Mouse (Mus musculus) embryonic facial prominence, embryonic 13.5 days (tissue): Measurements from ENCODE around the gene S100a6. TPM values are rescaled to one million over a fixed set of nuclear protein-coding genes. Genes with fewer than 3 reads are reported as not detected.

Source experiments
- ATAC-seq: fragments of 200-750 bp; cut with Nextera tagmentation; 2 replicates; pipeline ENCODE4 v1.8.0; 2017; ENCODE audit warnings: low read depth; ENCODE audit not compliant: insufficient number of reproducible peaks, insufficient read depth, low FRiP score, low TSS enrichment
- H3K27ac ChIP-seq: fragments of 300-500 bp; sonication (generic); 2 replicates; pipeline ENCODE4 v1.5.1; 2015; ENCODE audit warnings: moderate library complexity, mild to moderate bottlenecking, inconsistent platforms
- H3K27me3 ChIP-seq: fragments of 300-500 bp; sonication (generic); 2 replicates; pipeline ENCODE4 v1.6.1; 2015; ENCODE audit warnings: mild to moderate bottlenecking, inconsistent platforms
- H3K36me3 ChIP-seq: fragments of 300-500 bp; sonication (generic); 2 replicates; pipeline ENCODE4 v1.6.1; 2015; ENCODE audit warnings: mild to moderate bottlenecking, inconsistent platforms
- H3K4me1 ChIP-seq: fragments of 300-500 bp; sonication (generic); 2 replicates; pipeline ENCODE4 v1.6.1; 2015; ENCODE audit warnings: inconsistent platforms
- H3K4me2 ChIP-seq: fragments of 300-500 bp; sonication (generic); 2 replicates; pipeline ENCODE4 v1.6.1; 2015; ENCODE audit warnings: moderate library complexity, mild to moderate bottlenecking, inconsistent platforms
- H3K4me3 ChIP-seq: fragments of 300-500 bp; sonication (generic); 2 replicates; pipeline ENCODE4 v1.5.1; 2015; ENCODE audit warnings: mild to moderate bottlenecking, inconsistent platforms
- H3K9ac ChIP-seq: fragments of 300-500 bp; sonication (generic); 2 replicates; pipeline ENCODE4 v1.6.1; 2015; ENCODE audit warnings: mild to moderate bottlenecking, inconsistent platforms
- H3K9me3 ChIP-seq: fragments of 300-500 bp; sonication (generic); 2 replicates; pipeline ENCODE4 v1.6.1; 2016; ENCODE audit warnings: inconsistent platforms
- WGBS: fragments of 180-500 bp; shearing (Covaris S2); methylation state at CpG from one replicate; pipeline ENCODE4 v1.1.7; 2015; ENCODE audit warnings: mixed read lengths; 5-methylcytosine and 5-hydroxymethylcytosine counted together
- polyA plus RNA-seq: library from polyadenylated mRNA; unstranded; fragments of >200 nt; fragmentation: Nextera tagmentation; extraction: Ambion mirVana; gene quantifications from 2 replicates; pipeline ENCODE4 v1.2.1, GENCODE M21; 2015

S100a6 gene
- polyA plus RNA-seq, 1 experiment from 2014 or later = 97.9 TPM

DNA sequence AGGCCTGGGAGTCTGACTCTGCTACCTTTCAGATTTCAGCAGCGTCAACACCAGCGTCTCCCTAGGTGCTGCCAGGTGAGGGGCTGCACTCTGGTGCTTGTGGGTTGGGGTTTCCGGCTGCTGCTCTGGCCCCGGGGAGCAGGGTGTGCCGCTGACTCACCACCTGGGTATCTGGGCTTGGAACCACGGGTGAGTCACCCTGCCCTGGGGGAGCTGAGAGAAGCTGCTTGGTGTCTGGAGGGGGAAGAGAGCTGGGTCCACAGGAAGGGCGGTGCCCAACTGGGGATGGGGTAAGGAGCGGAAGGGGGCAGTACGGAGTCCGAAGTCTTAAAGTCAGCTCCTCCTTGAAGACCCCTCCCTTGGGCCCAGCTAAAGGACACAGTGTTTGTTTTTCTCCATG lies 25.8 kb upstream of the S100a6 start:
- H3K4me2 ChIP-seq = no peak overlapping the region
- H3K4me3 ChIP-seq = no peak overlapping the region
- peak; percentile 70; the same call in 1 of the 2 replicates for ATAC-seq
- no peaks in the 10 kb centered on the region for H3K9me3 ChIP-seq
- 0 out of 2 replicates have a peak overlapping the region, but pooled peaks have one; percentile 36 for H3K9ac ChIP-seq
- H3K4me1 ChIP-seq = peaks cover 27% of the 10 kb centered on the region; the same call in 1 of the 2 replicates
- H3K27me3 ChIP-seq = no peaks in the 10 kb centered on the region
- 61% methylated on average over 10 of the region's 10 CpGs for WGBS
- H3K36me3 ChIP-seq = no peaks in the 10 kb centered on the region
- H3K27ac ChIP-seq = peak overlapping the region; percentile 69

DNA sequence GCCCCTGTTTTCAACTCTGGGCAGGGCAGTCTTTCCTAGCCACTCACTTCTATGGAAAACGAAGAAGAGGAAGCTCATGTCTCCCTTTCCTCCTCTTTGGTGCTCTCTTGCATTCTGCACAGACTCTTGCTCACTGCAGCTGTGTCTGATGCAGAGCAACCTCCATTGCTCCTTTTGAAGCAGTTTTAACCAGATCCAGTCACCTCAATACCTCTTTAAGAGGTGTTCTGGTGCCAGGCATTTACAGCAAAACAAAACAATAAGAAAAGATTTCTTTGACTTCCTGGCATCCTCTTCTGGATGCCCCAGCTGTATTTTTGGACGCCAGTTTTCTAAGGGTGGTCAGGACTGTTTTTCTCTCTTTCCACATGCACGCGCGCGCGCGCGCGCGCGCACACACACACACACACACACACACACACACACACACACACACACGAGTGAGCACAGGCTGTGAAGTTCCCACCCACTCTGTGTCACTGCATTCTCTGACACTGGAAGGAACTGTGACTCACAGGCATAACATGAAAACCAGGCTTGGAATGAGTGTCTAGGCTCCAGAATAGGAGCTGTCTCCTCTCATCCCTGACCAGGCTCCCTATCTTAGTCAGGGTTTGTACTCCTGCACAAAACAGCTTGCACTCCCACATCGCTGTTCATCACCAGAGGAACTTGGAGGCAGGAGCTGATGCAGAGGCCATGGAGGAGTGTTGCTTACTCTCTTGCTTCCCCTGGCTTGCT lies 25.2 kb upstream of the S100a6 start:
- peak overlapping the region; percentile 69; the same call in 1 of the 2 replicates for H3K27ac ChIP-seq
- no peaks in the 10 kb centered on the region for H3K27me3 ChIP-seq
- no peak overlapping the region for H3K4me2 ChIP-seq
- H3K4me3 ChIP-seq = no peak overlapping the region
- no peaks in the 10 kb centered on the region for H3K36me3 ChIP-seq
- ATAC-seq = no peak
- 82% methylated on average over 14 of the region's 14 CpGs for WGBS
- H3K4me1 ChIP-seq = peaks cover 27% of the 10 kb centered on the region; the same call in 1 of the 2 replicates
- H3K9me3 ChIP-seq = no peaks in the 10 kb centered on the region
- H3K9ac ChIP-seq = no peak overlapping the region

DNA sequence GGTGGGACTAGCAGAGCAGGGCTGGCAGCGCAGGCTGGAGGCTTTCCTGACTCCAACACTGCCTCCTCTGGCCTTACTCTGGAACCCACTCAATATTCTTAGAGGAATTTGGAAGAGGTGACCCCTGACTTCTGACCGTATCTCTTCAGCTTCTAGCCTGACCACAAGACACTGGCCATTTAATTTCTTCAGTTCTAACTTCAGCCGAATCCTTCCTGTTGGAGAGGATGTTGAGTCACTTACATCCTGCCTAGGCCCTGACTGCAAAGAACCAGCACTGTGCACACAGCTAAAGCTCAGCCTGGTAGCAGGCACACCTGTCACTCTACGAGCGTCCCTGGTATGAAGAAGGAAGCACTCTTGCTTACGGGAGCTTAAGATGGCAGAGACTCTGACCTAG lies 23.3 kb upstream of the S100a6 start:
- Histone ChIP-seq H3K36me3 (no peaks in the 10 kb centered on the region), H3K27ac (peak overlapping the region; percentile 22; the same call in 1 of the 2 replicates), H3K4me1 (peaks cover 22% of the 10 kb centered on the region; the same call in 1 of the 2 replicates), H3K9me3 (no peaks in the 10 kb centered on the region), H3K9ac (no peak overlapping the region), H3K27me3 (no peaks in the 10 kb centered on the region), H3K4me3 (no peak overlapping the region), H3K4me2 (no peak overlapping the region)
- WGBS = 80% methylated on average over 6 of the region's 6 CpGs
- ATAC-seq = no peak

DNA sequence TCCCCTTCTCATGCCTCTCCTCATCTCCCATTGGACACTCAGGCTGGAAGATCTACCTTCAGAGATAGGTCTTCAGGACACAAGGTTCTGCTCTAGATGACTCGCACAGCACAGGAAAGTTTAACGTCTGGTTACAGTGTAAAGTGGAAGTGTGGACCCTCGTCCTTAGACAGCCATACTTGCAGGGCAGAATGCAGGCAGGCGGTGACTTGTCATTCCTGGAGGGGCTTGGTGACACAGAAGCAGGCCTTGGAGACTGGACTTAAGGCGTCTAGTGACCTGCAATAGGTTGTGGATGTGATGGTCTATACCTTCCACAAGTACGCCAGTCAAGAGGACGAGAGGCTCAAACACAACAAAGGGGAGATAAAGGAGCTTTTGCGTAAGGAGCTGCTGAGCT lies 22.7 kb upstream of the S100a6 start, which contains the start of gene S100a2:
S100a2 (plus strand) TSS at position 301 of the 400 bp plus-strand sequence.
- 80% methylated on average over 8 of the region's 8 CpGs for WGBS

DNA sequence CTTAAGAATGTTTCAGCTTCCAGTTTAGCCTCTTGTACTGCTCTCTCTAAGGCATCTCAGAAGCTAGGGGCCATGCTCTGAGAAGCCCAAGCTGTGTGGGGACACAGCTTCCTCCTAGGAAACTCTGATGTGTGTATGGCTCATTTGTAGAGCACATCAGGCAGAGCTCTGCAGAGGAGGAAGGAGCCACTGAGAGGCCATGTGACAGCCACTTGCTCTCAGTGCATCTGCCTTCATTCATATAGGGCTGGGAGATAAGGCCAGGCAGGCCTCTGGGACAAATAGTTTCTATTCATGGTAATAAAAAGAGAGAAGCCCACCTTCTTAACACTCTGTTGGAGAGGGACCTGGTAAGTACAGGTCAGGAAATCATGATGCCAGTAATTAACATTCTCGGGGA lies 18.2 kb upstream of the S100a6 start:
- H3K9ac ChIP-seq = no peak overlapping the region
- H3K9me3 ChIP-seq = no peaks in the 10 kb centered on the region
- H3K4me3 ChIP-seq = no peak overlapping the region
- no peak for ATAC-seq
- no peaks in the 10 kb centered on the region for H3K27me3 ChIP-seq
- 50% methylated on average over 1 of the region's 1 CpGs for WGBS
- no peaks in the 10 kb centered on the region for H3K36me3 ChIP-seq
- no peak overlapping the region for H3K27ac ChIP-seq
- peaks cover 6% of the 10 kb centered on the region; the same call in 1 of the 2 replicates for H3K4me1 ChIP-seq
- H3K4me2 ChIP-seq = no peak overlapping the region

More for the DNA sequence above, 22.7 kb upstream of the S100a6 start, which contains the start of gene S100a2:
- Histone ChIP-seq H3K4me3 (no peak within 1 kb of the TSS), H3K4me2 (no peak within 1 kb of the TSS), H3K36me3 (no peaks in the 10 kb centered on the region), H3K4me1 (peaks cover 22% of the 10 kb centered on the region; the same call in 1 of the 2 replicates), H3K9ac (no peak within 1 kb of the TSS), H3K27me3 (no peaks in the 10 kb centered on the region), H3K9me3 (no peaks in the 10 kb centered on the region), H3K27ac (peak within 1 kb of the TSS; percentile 22; the same call in 1 of the 2 replicates)
- no peak for ATAC-seq

DNA sequence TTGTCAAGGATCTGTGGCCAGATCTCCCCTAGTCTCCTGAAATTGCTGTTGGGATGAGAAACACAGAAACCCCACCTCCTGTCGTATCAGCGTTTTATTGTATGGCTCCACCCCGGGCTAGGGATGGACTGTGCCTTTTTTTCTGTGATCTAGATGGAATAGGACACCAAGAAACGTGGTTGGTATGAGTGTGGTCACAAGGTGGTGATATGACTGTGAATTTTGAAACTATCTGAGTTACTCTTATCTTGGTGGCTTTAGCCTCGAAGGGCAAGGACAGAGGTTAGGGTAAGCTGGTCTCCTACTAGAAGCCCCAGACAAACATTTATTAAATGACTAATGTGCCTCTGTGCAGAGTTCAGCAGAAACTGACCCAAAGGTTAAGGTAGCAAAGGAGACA lies 17.1 kb upstream of the S100a6 start:
- H3K27ac ChIP-seq = no peak overlapping the region
- WGBS = 81% methylated on average over 5 of the region's 5 CpGs
- H3K4me1 ChIP-seq = peaks cover 14% of the 10 kb centered on the region; the same call in 1 of the 2 replicates
- no peak overlapping the region for H3K4me3 ChIP-seq
- H3K9ac ChIP-seq = no peak overlapping the region
- no peaks in the 10 kb centered on the region for H3K9me3 ChIP-seq
- no peaks in the 10 kb centered on the region for H3K27me3 ChIP-seq
- no peak for ATAC-seq
- H3K36me3 ChIP-seq = no peaks in the 10 kb centered on the region
- no peak overlapping the region for H3K4me2 ChIP-seq

DNA sequence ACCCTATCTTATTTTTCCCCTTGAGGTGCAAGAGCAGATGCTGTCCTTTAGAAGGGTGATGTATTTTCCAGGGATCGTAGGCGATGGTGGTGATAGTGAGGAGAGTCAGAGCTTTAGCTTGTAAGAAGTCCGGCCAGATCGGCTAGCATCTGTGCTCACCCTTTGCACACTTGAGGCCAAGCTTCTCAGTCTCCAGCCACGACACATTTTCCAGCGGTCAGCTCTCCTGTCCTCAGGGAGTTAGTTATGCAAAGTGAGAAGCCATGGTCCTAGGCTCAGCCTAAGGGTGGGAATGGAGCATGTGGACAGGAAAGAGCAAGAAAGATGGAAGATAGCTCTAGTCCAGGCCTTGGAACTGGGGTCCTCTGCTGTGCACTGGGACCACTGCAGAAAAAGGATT lies 15.9 kb upstream of the S100a6 start:
- WGBS = 84% methylated on average over 6 of the region's 6 CpGs
- no peaks in the 10 kb centered on the region for H3K27me3 ChIP-seq
- H3K4me3 ChIP-seq = no peak overlapping the region
- no peak overlapping the region for H3K9ac ChIP-seq
- H3K36me3 ChIP-seq = no peaks in the 10 kb centered on the region
- no peak for ATAC-seq
- H3K27ac ChIP-seq = no peak overlapping the region
- no peak overlapping the region for H3K4me2 ChIP-seq
- H3K9me3 ChIP-seq = no peaks in the 10 kb centered on the region
- H3K4me1 ChIP-seq = peaks cover 18% of the 10 kb centered on the region; the same call in 1 of the 2 replicates

DNA sequence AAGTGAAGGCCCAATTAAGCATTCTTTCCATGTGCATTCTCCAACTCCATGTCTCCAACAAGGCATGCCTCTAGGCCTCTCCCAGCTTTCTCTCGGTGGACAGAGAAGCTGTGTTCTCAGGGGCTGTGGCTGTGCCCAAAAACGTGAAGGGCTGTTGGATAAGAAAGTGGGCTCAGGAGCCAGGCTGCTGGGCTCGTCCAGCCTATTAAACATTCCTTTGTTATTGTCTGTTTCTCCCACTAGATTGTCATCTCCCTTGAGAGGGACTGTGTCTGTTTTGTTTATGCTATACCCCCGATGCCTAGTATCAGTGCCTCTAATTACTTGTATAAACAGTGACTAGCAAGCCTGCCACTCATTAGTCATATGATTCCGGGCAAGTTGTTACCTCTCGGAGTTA lies 14.9 kb upstream of the S100a6 start:
- H3K9me3 ChIP-seq = no peaks in the 10 kb centered on the region
- H3K9ac ChIP-seq = no peak overlapping the region
- ATAC-seq = no peak
- H3K4me2 ChIP-seq = no peak overlapping the region
- peaks cover 24% of the 10 kb centered on the region; the same call in 1 of the 2 replicates for H3K4me1 ChIP-seq
- no peak overlapping the region for H3K4me3 ChIP-seq
- H3K27me3 ChIP-seq = no peaks in the 10 kb centered on the region
- H3K36me3 ChIP-seq = no peaks in the 10 kb centered on the region
- H3K27ac ChIP-seq = 0 out of 2 replicates have a peak overlapping the region, but pooled peaks have one; percentile 33
- 22% methylated on average over 6 of the region's 6 CpGs for WGBS

DNA sequence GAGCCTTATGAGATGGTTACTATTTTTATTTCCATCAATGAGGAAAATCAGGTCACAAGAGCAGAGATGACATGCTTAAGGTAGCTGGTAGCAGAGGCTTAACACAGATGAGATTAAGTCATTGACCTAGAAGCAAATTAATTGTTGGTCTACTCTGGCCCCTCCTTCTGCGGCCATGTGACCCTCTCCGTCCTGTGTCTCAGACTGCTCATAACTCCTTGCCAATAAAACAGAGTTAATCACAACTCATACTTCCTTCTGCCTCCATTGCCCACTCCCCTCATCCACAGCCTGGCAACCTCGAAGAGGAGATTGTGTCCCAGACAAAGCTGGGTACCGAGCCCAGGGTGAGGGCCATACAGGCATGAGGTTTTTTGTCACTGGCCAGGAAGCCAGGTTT lies 14.5 kb upstream of the S100a6 start:
- Histone ChIP-seq H3K9ac (no peak overlapping the region), H3K4me1 (peaks cover 29% of the 10 kb centered on the region), H3K4me2 (no peak overlapping the region), H3K27ac (no peak overlapping the region), H3K4me3 (no peak overlapping the region), H3K27me3 (no peaks in the 10 kb centered on the region), H3K36me3 (no peaks in the 10 kb centered on the region), H3K9me3 (no peaks in the 10 kb centered on the region)
- ATAC-seq = no peak
- 80% methylated on average over 4 of the region's 4 CpGs for WGBS

DNA sequence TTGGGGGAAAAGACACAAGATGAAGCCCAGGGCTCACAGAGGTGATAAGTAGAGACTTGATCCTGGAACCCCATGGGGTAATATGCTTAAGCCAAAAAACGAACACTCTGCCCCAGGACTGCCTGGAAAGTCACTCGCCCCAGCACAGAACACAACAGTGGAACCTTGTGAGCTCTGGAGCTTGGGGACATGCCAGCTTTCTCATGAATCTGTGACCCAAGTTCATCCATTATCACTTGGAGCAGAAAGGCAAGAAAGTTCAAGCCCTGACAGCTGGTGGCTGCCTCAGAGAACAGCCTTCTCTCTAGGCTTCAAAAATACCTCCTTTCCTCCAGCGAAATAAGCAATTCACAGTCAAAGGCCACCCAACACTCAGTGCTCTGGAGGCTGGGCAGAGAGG lies 13.3 kb upstream of the S100a6 start:
- ATAC-seq = no peak
- no peak overlapping the region for H3K27ac ChIP-seq
- H3K9ac ChIP-seq = no peak overlapping the region
- H3K36me3 ChIP-seq = no peaks in the 10 kb centered on the region
- 85% methylated on average over 3 of the region's 3 CpGs for WGBS
- H3K4me1 ChIP-seq = peaks cover 40% of the 10 kb centered on the region
- H3K27me3 ChIP-seq = no peaks in the 10 kb centered on the region
- no peak overlapping the region for H3K4me3 ChIP-seq
- H3K4me2 ChIP-seq = no peak overlapping the region
- no peaks in the 10 kb centered on the region for H3K9me3 ChIP-seq

DNA sequence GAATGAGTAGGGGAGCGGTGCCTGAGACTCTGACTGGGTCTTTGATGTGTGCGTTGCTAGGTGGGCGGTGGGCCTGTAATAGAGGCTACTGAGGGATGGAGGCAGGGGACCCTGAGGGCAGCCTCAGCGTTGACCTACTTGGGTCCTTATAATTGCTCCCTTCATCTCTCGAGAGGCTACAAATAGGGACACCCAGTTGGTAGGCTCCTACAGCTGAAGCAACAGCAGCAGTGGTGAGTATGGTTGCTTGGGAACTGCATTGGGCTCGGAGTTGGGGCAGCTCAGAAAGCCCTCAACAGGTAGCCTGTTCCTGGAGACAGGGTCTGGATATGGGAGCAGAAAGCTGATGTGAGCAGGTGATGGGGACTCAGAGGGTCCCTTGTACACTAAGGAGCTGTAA lies 12.6 kb upstream of the S100a6 start:
- ATAC-seq = no peak
- no peaks in the 10 kb centered on the region for H3K9me3 ChIP-seq
- no peak overlapping the region for H3K4me2 ChIP-seq
- H3K36me3 ChIP-seq = no peaks in the 10 kb centered on the region
- H3K4me1 ChIP-seq = peaks cover 46% of the 10 kb centered on the region
- H3K27ac ChIP-seq = peak overlapping the region; percentile 60; the same call in 1 of the 2 replicates
- WGBS = 70% methylated on average over 6 of the region's 6 CpGs
- H3K27me3 ChIP-seq = no peaks in the 10 kb centered on the region
- H3K4me3 ChIP-seq = no peak overlapping the region
- no peak overlapping the region for H3K9ac ChIP-seq
